Mouse (Mus musculus): ENCODE data around the gene Arid3c.
"Not testable (repeated sequence)": the region's sequence is repeated elsewhere in the genome, so short reads cannot be mapped to it uniquely, and the experiment has no call there.

Gene Arid3c

DNA sequence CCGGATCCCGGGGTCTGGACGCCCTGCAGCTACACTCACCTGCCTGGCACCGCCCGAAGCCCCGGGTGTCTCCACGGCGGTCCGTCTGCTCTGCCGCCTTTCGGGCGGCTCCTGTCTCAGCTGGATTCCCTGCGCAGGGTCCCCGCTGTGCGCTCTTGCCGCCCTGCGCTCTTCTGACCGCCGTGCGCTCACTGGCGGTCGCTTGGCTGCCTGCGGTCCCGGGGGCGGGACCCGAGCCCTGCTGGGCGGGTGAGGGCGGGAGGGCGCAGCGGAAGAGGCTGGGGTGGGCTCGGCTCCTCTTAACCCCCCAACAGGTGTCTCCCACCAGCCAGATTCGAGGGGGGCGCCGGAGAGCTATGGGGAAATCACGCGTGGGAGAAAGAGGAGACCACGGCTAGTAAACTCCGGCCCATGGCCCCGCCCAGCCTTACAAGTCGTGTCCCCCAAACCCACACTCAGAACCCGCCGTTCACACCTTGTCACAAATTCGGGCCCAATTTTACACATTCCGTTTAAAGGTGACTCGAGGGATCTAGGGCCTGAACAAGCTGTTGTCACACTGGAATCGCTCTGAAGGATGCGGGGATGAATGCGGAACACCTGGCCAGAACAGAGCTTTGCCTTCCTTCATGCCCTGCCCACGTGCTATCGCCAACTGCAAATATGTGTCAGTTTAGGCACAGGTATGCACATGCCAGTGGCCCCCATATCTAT, at the start of gene Arid3c:
Gene Arid3c, minus strand, starts transcription at position 91 of the 714 bp plus-strand sequence.
- no peak for DNase-seq

DNA sequence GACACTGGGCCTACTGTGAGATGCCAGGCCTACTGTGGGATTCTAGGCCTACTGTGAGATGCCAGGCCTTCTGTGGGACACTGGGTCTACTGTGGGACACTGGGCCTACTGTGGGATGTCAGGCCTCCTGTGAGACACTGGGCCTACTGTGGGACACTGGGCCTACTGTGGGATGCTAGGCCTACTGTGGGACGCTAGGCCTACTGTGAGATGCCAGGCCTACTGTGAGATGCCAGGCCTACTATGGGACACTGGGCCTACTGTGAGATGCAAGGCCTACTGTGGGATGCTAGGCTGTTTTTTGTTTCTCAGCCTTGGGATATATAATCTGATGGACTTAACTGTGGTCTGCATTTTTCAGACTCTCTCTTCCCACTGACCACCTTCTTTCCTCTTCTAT, 44.9 kb upstream of the Arid3c start:
- DNase-seq, result not testable (repeated sequence)

GRCm38 (mm10) chr4:41774506-41774905, 43.6 kb upstream of the Arid3c start:
- not testable (repeated sequence) for DNase-seq

DNA sequence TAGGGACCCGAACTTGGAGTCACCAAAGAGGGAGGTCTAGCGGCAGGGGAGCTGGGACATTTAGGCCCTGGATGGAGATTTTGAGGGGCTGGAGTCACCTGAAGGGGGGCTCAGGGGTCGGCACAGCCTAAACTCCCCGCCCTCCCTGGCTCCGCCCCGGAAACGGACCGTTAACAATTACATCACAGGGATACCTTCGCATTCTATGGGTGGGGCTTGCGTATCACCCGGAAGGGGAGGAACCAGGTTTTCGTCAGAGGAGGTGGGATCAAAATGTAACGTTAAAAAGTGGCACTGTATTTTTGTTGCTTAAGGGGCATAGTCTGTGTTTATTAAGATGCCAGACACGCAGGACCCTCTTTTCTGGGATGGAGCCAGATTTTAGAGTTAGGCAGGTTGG, 43.1 kb upstream of the Arid3c start, which contains the start of gene Ccl27a:
Gene Ccl27a, minus strand, starts transcription at position 246 of the 400 bp plus-strand sequence.
- DNase-seq, result peak; percentile 91

GRCm38 (mm10) chr4:41773502-41773901, 42.6 kb upstream of the Arid3c start:
- DNase-seq, result peak; percentile 88

DNA sequence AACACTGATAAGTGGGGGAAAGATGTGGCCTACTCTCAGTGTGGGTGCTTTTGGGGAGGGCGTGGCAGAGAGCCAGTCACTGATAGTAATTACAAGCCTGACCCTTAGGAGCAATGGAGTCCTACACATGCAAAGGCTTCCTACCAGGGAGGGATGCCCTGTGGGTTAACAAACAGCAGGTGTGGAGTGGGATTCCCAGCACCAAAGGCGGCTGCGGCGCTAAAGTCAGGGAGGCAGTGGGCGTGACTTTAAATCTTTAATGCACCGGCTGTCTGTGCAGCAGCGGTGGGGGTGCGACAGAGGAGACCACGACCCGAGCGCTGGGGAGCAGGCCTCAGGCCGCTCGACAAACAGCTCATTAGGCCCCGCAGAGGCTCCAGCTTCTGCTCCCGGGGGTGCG, 42.0 kb upstream of the Arid3c start:
- peak; percentile 23 for DNase-seq

GRCm38 (mm10) chr4:41767301-41767700, 36.4 kb upstream of the Arid3c start:
- DNase-seq, result not testable (repeated sequence)

DNA sequence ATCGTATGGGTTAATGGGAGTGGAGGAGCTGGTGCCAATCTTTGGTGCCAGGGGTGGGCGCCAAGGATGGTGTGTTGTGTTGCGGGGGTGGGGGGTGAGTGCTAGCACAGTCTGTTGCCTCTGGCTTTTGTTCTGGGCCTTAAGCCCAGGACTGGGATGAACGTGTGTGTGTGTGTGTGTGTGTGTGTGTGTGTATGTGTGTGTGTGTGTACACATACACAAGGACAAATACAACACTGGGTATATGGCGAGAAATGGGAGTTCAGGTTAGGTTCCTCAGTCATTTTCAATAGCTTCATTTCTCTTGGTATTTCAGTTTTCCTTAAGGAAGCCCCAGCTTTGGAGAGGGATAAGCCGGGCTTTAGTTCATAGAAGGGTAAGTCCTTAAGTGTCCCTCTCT, 32.2 kb upstream of the Arid3c start:
- not testable (repeated sequence) for DNase-seq

DNA sequence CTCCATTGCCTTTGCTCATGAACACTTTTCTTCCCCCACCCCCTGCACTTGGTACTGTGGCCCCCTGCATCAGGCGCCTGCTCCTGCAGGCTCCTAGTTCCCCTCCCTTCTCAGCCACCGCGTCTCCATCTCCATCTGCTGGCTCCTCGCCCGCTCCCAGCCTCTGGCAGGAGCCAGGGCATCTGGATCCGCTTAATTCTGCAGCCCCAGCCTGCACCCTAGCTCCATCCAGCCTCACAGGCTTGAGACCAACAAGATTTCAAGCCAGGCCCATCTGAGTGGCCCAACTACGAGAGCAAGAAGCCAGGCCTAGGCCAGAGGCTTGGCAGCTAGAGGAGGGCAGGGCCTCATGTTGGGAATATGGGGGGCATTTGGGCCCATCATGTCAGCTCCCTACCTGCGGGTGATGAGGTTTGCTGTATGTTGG, 31.8 kb upstream of the Arid3c start:
- peak; percentile 39 for DNase-seq

DNA sequence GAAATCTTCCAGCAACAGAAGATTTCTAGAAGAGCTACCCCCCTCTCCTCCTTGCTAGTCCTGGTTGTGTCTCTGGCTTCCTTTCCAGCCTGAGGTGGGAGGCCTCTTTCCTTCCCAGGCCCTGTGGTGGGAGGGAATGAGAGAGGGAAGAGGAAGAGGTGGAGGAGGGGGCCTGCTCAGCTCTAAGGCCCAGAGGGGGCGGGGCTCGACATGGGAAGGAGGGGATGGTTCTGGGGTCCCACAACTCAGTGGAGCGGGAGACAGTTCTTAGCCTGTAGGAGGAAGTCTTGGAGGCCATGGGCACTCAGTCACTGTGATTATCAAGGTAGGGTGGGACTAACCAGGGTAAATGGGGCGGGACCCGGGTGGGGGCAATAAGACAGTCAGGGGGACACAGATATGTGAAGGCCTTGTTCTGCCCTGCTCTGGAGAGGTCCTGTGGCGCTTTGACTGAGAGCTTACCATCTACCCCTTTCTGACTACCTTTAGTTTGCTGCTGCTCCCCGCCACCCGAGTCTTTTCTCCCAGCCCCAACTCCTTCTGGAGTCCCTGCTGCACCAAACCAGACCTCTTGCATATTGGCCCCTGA, 31.3 kb upstream of the Arid3c start:
- DNase-seq, result no peak

DNA sequence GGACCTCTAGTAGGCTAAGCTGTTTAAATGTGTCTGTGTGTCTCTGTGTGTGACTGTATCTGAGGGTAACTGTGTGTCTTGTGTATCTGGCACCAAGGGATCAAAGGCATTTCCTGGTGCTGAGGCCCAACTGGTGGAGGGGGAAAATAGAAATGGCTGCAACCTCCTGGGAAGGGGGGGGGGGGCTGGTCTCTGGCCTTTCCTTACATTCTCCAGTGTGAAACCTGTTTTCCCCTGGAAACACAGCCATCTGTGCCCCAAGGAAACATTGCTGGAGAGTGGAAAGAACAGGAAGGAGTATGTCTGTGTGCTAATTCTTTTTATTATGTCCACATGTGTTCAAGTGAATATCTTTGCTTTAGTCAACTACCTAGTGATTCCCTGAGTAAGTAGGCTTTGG, 30.7 kb upstream of the Arid3c start:
- DNase-seq, result no peak

DNA sequence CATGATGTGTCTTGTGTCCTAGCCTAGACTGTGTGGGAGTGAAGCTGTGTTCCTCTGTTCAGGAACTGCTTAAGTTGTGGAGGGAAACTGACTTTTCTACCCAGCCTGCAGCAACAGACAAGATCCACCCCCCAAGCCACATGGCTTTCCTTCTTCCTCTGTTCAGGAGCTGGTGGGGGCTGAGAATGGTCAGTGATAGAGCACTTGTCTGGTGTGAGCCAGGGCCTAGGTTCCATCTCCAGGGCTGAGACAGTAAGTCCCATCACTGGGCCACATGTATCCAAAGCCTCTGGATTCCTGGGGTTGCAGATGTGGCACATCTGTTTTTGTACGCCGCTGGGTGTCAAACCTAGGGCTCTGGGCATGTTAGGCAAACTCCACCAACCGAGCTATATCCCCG, 30.0 kb upstream of the Arid3c start:
- no peak for DNase-seq

GRCm38 (mm10) chr4:41760288-41760721, 29.4 kb upstream of the Arid3c start:
- peak; percentile 94 for DNase-seq

DNA sequence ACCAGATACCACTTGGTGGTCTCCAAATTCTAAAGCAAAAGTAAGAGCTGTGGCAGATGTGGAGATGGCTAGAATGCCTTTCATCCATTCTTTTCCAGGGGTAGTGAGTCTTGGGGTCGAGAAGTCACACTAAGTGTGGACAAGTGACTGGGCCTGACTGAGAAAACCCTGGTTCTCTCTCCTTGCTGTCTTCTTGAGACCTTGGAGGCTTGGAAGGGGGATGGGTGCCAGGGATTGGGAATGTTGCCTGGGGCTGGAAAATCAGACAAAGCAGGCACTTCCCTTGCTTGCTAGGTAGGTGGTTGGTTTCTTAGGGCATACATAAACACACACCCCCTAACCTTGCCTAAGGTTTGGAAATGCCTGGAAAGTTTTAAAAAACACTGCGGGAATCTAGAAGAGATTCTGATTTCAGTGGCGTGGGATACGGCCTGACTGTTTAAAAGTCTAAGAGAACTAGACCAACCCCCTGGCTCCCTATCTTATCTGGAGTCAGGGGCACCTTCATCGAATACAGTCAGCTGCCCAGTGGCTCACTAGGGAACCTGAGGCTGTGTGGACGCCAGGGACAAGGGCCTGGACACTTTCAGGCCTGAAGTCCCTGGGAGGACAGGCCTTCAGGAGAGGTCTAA, 28.8 kb upstream of the Arid3c start:
- no peak for DNase-seq

DNA sequence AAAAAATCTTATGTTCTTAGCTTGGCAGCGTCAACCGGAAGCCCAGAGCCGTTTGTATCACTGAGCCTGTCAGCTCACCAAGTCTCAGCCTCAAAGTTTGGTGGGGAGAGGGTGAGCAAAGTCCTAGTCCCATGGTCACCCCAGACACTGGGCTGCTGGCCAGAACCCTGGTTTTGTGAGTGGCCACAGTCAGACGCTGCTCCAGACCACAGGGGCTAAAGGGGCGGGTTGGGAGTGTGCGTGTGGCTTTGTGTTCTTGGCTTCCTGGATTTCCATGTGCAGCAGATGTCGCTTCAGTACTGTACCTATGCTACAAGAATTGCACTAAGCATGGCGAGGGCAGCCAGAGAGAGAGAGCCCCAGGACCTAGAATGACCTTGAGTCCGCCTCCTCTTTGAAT, 28.3 kb upstream of the Arid3c start:
- DNase-seq, result peak; percentile 74

GRCm38 (mm10) chr4:41758701-41759100, 27.8 kb upstream of the Arid3c start:
- no peak for DNase-seq

- DNase-seq, result peak; percentile 61
Observed at GRCm38 (mm10) chr4:41758021-41758420, 27.1 kb upstream of the Arid3c start.

GRCm38 (mm10) chr4:41757321-41757720, 26.4 kb upstream of the Arid3c start:
- DNase-seq, result peak; percentile 61

GRCm38 (mm10) chr4:41756440-41756839, 25.5 kb upstream of the Arid3c start:
- peak; percentile 34 for DNase-seq

- DNase-seq, result peak; percentile 94
Observed at GRCm38 (mm10) chr4:41755338-41756305, 24.7 kb upstream of the Arid3c start, which contains the start of gene Sigmar1. Gene Sigmar1, minus strand, starts transcription at chr4:41756157.

DNA sequence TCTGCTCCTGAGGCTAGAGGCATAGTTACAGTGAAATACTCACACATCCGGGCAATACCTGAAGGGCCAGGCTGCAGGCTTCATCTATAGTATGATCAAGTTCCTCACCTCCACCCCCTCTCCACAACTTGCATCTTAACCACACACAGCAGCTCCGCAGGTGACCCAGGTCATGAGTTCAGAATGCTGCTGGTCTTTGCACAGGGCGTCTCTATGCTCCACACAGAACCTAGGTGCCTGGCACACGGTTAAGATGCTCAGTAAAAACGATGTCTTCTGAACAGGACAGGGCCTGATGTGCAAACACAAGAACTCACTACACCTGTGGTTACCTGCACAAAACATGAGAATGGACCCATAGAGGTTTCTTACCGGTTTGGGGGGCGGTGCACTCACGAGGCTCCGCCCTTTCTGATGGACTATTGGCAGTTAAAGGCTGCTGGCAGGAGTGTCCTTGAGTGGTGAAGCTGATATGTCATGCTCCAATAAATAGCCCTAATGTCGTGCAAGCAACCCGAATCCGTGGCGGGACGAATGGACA, 23.9 kb upstream of the Arid3c start, which contains the start of gene Galt:
Gene Galt, plus strand, starts transcription at position 432 of the 541 bp plus-strand sequence.
- DNase-seq, result no peak

- no peak for DNase-seq
Observed at GRCm38 (mm10) chr4:41745021-41745420, 14.1 kb upstream of the Arid3c start.
